Mouse (Mus musculus) midbrain, embryonic 12.5 days (tissue): ENCODE results near the gene Them5. TPM values are rescaled to one million over a fixed set of nuclear protein-coding genes. Genes with fewer than 3 reads are reported as not detected.

ENCODE experiments used
- ATAC-seq: fragments of 200-750 bp; cut with Nextera tagmentation; 2 replicates; pipeline ENCODE4 v1.8.0; 2017; ENCODE audit warnings: low read depth, moderate TSS enrichment, moderate library complexity; ENCODE audit not compliant: low FRiP score
- H3K27ac ChIP-seq: fragments of 300-500 bp; sonication (generic); replicated peaks from 2 replicates; pipeline ENCODE4 v1.5.1; 2016; ENCODE audit warnings: mild to moderate bottlenecking
- H3K27me3 ChIP-seq: fragments of 300-500 bp; sonication (generic); 2 replicates; pipeline ENCODE4 v1.6.1; 2016; ENCODE audit warnings: mild to moderate bottlenecking
- H3K36me3 ChIP-seq: fragments of 300-500 bp; sonication (generic); 2 replicates; pipeline ENCODE4 v1.6.1; 2016
- H3K4me1 ChIP-seq: fragments of 300-500 bp; sonication (generic); 2 replicates; pipeline ENCODE4 v1.6.1; 2016
- H3K4me2 ChIP-seq: fragments of 300-500 bp; sonication (generic); replicated peaks from 2 replicates; pipeline ENCODE4 v1.6.1; 2016; ENCODE audit warnings: mild to moderate bottlenecking, moderate library complexity
- H3K4me3 ChIP-seq: fragments of 300-500 bp; sonication (generic); 2 replicates; pipeline ENCODE4 v1.5.1; 2016; ENCODE audit warnings: mild to moderate bottlenecking
- H3K9ac ChIP-seq: fragments of 300-500 bp; sonication (generic); replicated peaks from 2 replicates; pipeline ENCODE4 v1.6.1; 2016; ENCODE audit warnings: mild to moderate bottlenecking, moderate library complexity
- H3K9me3 ChIP-seq: fragments of 300-500 bp; sonication (generic); 2 replicates; pipeline ENCODE4 v1.6.1; 2016; ENCODE audit warnings: mild to moderate bottlenecking
- WGBS: fragments of 180-500 bp; shearing (Covaris S2); methylation state at CpG from one replicate; pipeline ENCODE4 v1.1.7; 2016; 5-methylcytosine and 5-hydroxymethylcytosine counted together
- polyA plus RNA-seq: library from polyadenylated mRNA; unstranded; fragments of >200 nt; fragmentation: Nextera tagmentation; extraction: Ambion mirVana; gene quantifications from 2 replicates; pipeline ENCODE4 v1.2.1, GENCODE M21; 2016

Them5 gene
- polyA plus RNA-seq, 1 experiment from 2014 or later: not detected

DNA sequence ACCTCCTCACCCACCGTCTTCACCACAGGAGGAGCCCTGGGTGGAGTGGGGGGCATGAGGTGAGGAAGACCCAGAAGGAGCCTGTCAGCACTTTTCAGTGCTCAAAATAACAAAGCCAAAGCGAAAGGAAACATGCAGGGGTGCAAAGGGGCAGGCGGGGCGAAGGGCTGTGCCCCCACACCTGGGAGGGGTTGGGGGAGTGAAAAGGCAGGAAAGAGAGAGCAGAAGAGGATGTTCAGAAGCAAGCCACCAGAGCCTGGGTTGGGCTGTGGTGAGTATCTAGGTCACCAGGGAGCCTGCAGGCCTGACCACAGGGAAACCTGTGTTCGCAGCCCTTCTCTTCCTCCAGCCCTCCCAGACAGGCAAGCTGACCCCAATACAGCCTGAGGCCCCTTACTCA, 46.1 kb downstream of the Them5 start:
- Histone ChIP-seq H3K27ac (no peak overlapping the region), H3K36me3 (no peaks in the 10 kb centered on the region), H3K4me2 (no peak overlapping the region), H3K4me1 (no peaks in the 10 kb centered on the region), H3K9ac (no peak overlapping the region), H3K9me3 (no peaks in the 10 kb centered on the region), H3K4me3 (no peak overlapping the region), H3K27me3 (peaks cover 3% of the 10 kb centered on the region; the same call in 1 of the 2 replicates)
- no peak for ATAC-seq
- 75% methylated on average over 5 of the region's 5 CpGs for whole genome bisulfite sequencing

GRCm38 (mm10) chr3:94389420-94389819, 47.5 kb downstream of the Them5 start:
- no peak for ATAC-seq
- Histone ChIP-seq H3K9ac (no peak overlapping the region), H3K27ac (no peak overlapping the region), H3K4me2 (no peak overlapping the region), H3K4me3 (no peak overlapping the region), H3K4me1 (no peaks in the 10 kb centered on the region), H3K9me3 (no peaks in the 10 kb centered on the region), H3K36me3 (no peaks in the 10 kb centered on the region), H3K27me3 (peaks cover 3% of the 10 kb centered on the region; the same call in 1 of the 2 replicates)
- WGBS: 95% methylated on average over 16 of the region's 16 CpGs

GRCm38 (mm10) chr3:94391001-94391400, 49.1 kb downstream of the Them5 start:
- ATAC-seq: no peak
- H3K9ac ChIP-seq: no peak overlapping the region
- no peaks in the 10 kb centered on the region for H3K4me1 ChIP-seq
- H3K27me3 ChIP-seq: peaks cover 3% of the 10 kb centered on the region; the same call in 1 of the 2 replicates
- no peak overlapping the region for H3K4me3 ChIP-seq
- H3K36me3 ChIP-seq: no peaks in the 10 kb centered on the region
- H3K9me3 ChIP-seq: no peaks in the 10 kb centered on the region
- H3K4me2 ChIP-seq: no peak overlapping the region
- H3K27ac ChIP-seq: no peak overlapping the region
- WGBS: 87% methylated on average over 5 of the region's 5 CpGs

- Histone ChIP-seq H3K4me1 (no peaks in the 10 kb centered on the region), H3K36me3 (no peaks in the 10 kb centered on the region), H3K9me3 (no peaks in the 10 kb centered on the region), H3K4me3 (no peak overlapping the region), H3K9ac (no peak overlapping the region), H3K4me2 (no peak overlapping the region), H3K27ac (no peak overlapping the region), H3K27me3 (peaks cover 10% of the 10 kb centered on the region)
- 84% methylated on average over 2 of the region's 2 CpGs for WGBS
- ATAC-seq: no peak
Measured at GRCm38 (mm10) chr3:94392128-94392527, 50.2 kb downstream of the Them5 start.

GRCm38 (mm10) chr3:94393049-94393448, 51.1 kb downstream of the Them5 start:
- Histone ChIP-seq H3K36me3 (no peaks in the 10 kb centered on the region), H3K4me1 (no peaks in the 10 kb centered on the region), H3K9ac (no peak overlapping the region), H3K9me3 (no peaks in the 10 kb centered on the region), H3K4me2 (no peak overlapping the region), H3K4me3 (no peak overlapping the region), H3K27me3 (peaks cover 18% of the 10 kb centered on the region), H3K27ac (no peak overlapping the region)
- ATAC-seq: no peak
- 76% methylated on average over 4 of the region's 4 CpGs for WGBS

GRCm38 (mm10) chr3:94396336-94396735, 54.4 kb downstream of the Them5 start:
- Histone ChIP-seq H3K9ac (no peak overlapping the region), H3K4me1 (peaks cover 19% of the 10 kb centered on the region), H3K27ac (no peak overlapping the region), H3K9me3 (no peaks in the 10 kb centered on the region), H3K4me3 (no peak overlapping the region), H3K4me2 (no peak overlapping the region), H3K27me3 (peaks cover 31% of the 10 kb centered on the region), H3K36me3 (no peaks in the 10 kb centered on the region)
- 82% methylated on average over 1 of the region's 1 CpGs for WGBS
- ATAC-seq: no peak

- Histone ChIP-seq H3K27me3 (peaks cover 34% of the 10 kb centered on the region), H3K36me3 (no peaks in the 10 kb centered on the region), H3K27ac (no peak overlapping the region), H3K4me1 (peaks cover 19% of the 10 kb centered on the region), H3K4me3 (no peak overlapping the region), H3K9ac (no peak overlapping the region), H3K4me2 (no peak overlapping the region), H3K9me3 (no peaks in the 10 kb centered on the region)
- WGBS: 82% methylated on average over 4 of the region's 4 CpGs
- no peak for ATAC-seq
Measured at GRCm38 (mm10) chr3:94396851-94397250, 55.0 kb downstream of the Them5 start.

Other genes with a start within 250 kb of the Them5 start
- gene Gm10696, start 163.9 kb upstream of the Them5 start, polyA plus RNA-seq: not detected in 2 replicates
- not detected in 2 replicates for gene Gm5286, start 145.4 kb upstream of the Them5 start, polyA plus RNA-seq
- not detected in 2 replicates for gene Gm4778, start 78.1 kb upstream of the Them5 start, polyA plus RNA-seq
- 12.8 and 13.3 TPM in 2 replicates for gene Them4, start 32.0 kb upstream of the Them5 start, polyA plus RNA-seq
- gene C2cd4d, start 20.3 kb downstream of the Them5 start, polyA plus RNA-seq: 1.9 and 3.3 TPM in 2 replicates
- 0.18 and 0.28 TPM in 2 replicates for gene Rorc, start 30.7 kb downstream of the Them5 start, polyA plus RNA-seq
- 0.68 and 0.71 TPM in 2 replicates for gene Lingo4, start 56.4 kb downstream of the Them5 start, polyA plus RNA-seq
- 54.7 and 63.6 TPM in 2 replicates for gene Tdrkh, start 71.2 kb downstream of the Them5 start, polyA plus RNA-seq
- 58.8 and 64.9 TPM in 2 replicates for gene Mrpl9, start 101.2 kb downstream of the Them5 start, polyA plus RNA-seq
- 1.1 and 1.6 TPM in 2 replicates for gene Oaz3, start 101.8 kb downstream of the Them5 start, polyA plus RNA-seq
- 222 and 240 TPM in 2 replicates for gene Celf3, start 136.2 kb downstream of the Them5 start, polyA plus RNA-seq
- gene Riiad1, start 138.2 kb downstream of the Them5 start, polyA plus RNA-seq: 15.8 and 19.0 TPM in 2 replicates
- gene Snx27, start 240.6 kb downstream of the Them5 start, polyA plus RNA-seq: 65.6 and 79.1 TPM in 2 replicates